Mouse (Mus musculus): ENCODE data around the gene Pla2g4a. TPM values are rescaled to one million over a fixed set of nuclear protein-coding genes. Genes with fewer than 3 reads are reported as not detected.
"Not testable (repeated sequence)": the region's sequence is repeated elsewhere in the genome, so short reads cannot be mapped to it uniquely, and the experiment has no call there.

The Pla2g4a gene
- polyA plus RNA-seq, 1 experiment from 2014 or later, result 8.7 TPM

GRCm38 (mm10) chr1:149950254-149950653 lies 10.8 kb downstream of the Pla2g4a start:
- WGBS, result 78% methylated on average over 1 of the region's 1 CpGs
- Histone ChIP-seq H3K4me3 (no peak overlapping the region), H3K9me3 (replicated peaks) (no peaks in the 10 kb centered on the region), H3K27ac (no peak overlapping the region), H3K4me1 (no peaks in the 10 kb centered on the region), H3K27me3 (ENCODE audit: low read depth, poor library complexity, severe bottlenecking) (no peaks in the 10 kb centered on the region), H3K36me3 (no peaks in the 10 kb centered on the region)
- no peak for DNase-seq (ENCODE audit: low spot score)

GRCm38 (mm10) chr1:149949334-149949733 lies 11.8 kb downstream of the Pla2g4a start:
- Histone ChIP-seq H3K27me3 (ENCODE audit: low read depth, poor library complexity, severe bottlenecking) (no peaks in the 10 kb centered on the region), H3K9me3 (replicated peaks) (no peaks in the 10 kb centered on the region), H3K36me3 (no peaks in the 10 kb centered on the region), H3K4me3 (no peak overlapping the region), H3K4me1 (no peaks in the 10 kb centered on the region), H3K27ac (no peak overlapping the region)
- no peak for DNase-seq (ENCODE audit: low spot score)
- 88% methylated on average over 1 of the region's 1 CpGs for WGBS

GRCm38 (mm10) chr1:149948066-149948825 lies 12.8 kb downstream of the Pla2g4a start:
- WGBS, result 91% methylated on average over 8 of the region's 8 CpGs
- no peak overlapping the region for H3K4me3 ChIP-seq
- no peaks in the 10 kb centered on the region for H3K27me3 ChIP-seq (ENCODE audit: low read depth, poor library complexity, severe bottlenecking)
- no peaks in the 10 kb centered on the region for H3K9me3 ChIP-seq (replicated peaks)
- H3K36me3 ChIP-seq, result no peaks in the 10 kb centered on the region
- no peaks in the 10 kb centered on the region for H3K4me1 ChIP-seq
- H3K27ac ChIP-seq, result no peak overlapping the region
- DNase-seq (ENCODE audit: low spot score), result no peak

- 68% methylated on average over 5 of the region's 5 CpGs for WGBS
- H3K4me3 ChIP-seq, result no peak overlapping the region
Observed at GRCm38 (mm10) chr1:149946993-149947392, 14.1 kb downstream of the Pla2g4a start.

GRCm38 (mm10) chr1:149946432-149946831 lies 14.7 kb downstream of the Pla2g4a start:
- H3K4me1 ChIP-seq, result no peaks in the 10 kb centered on the region
- no peaks in the 10 kb centered on the region for H3K36me3 ChIP-seq
- 84% methylated on average over 3 of the region's 3 CpGs for WGBS
- H3K27ac ChIP-seq, result no peak overlapping the region
- H3K27me3 ChIP-seq (ENCODE audit: low read depth, poor library complexity, severe bottlenecking), result no peaks in the 10 kb centered on the region
- no peak for DNase-seq (ENCODE audit: low spot score)
- H3K9me3 ChIP-seq (replicated peaks), result no peaks in the 10 kb centered on the region
- H3K4me3 ChIP-seq, result no peak overlapping the region

More at GRCm38 (mm10) chr1:149946993-149947392, 14.1 kb downstream of the Pla2g4a start:
- Histone ChIP-seq H3K27ac (no peak overlapping the region), H3K4me1 (no peaks in the 10 kb centered on the region), H3K27me3 (ENCODE audit: low read depth, poor library complexity, severe bottlenecking) (no peaks in the 10 kb centered on the region), H3K9me3 (replicated peaks) (no peaks in the 10 kb centered on the region), H3K36me3 (no peaks in the 10 kb centered on the region)
- no peak for DNase-seq (ENCODE audit: low spot score)

GRCm38 (mm10) chr1:149943611-149944010 lies 17.5 kb downstream of the Pla2g4a start:
- no peaks in the 10 kb centered on the region for H3K27me3 ChIP-seq (ENCODE audit: low read depth, poor library complexity, severe bottlenecking)
- H3K36me3 ChIP-seq, result no peaks in the 10 kb centered on the region
- no peak for DNase-seq (ENCODE audit: low spot score)
- 74% methylated on average over 2 of the region's 2 CpGs for WGBS
- no peak overlapping the region for H3K27ac ChIP-seq
- no peaks in the 10 kb centered on the region for H3K9me3 ChIP-seq (replicated peaks)
- H3K4me3 ChIP-seq, result no peak overlapping the region
- no peaks in the 10 kb centered on the region for H3K4me1 ChIP-seq

GRCm38 (mm10) chr1:149940301-149940700 lies 20.8 kb downstream of the Pla2g4a start:
- no peaks in the 10 kb centered on the region for H3K27me3 ChIP-seq (ENCODE audit: low read depth, poor library complexity, severe bottlenecking)
- WGBS, result 86% methylated on average over 1 of the region's 1 CpGs
- no peak for DNase-seq (ENCODE audit: low spot score)
- H3K27ac ChIP-seq, result no peak overlapping the region
- no peak overlapping the region for H3K4me3 ChIP-seq
- H3K36me3 ChIP-seq, result no peaks in the 10 kb centered on the region
- no peaks in the 10 kb centered on the region for H3K9me3 ChIP-seq (replicated peaks)
- H3K4me1 ChIP-seq, result no peaks in the 10 kb centered on the region

- 95% methylated on average over 9 of the region's 9 CpGs for WGBS
- Histone ChIP-seq H3K4me3 (no peak overlapping the region), H3K27ac (no peak overlapping the region), H3K27me3 (ENCODE audit: low read depth, poor library complexity, severe bottlenecking) (no peaks in the 10 kb centered on the region), H3K4me1 (no peaks in the 10 kb centered on the region), H3K36me3 (no peaks in the 10 kb centered on the region), H3K9me3 (replicated peaks) (no peaks in the 10 kb centered on the region)
- DNase-seq (ENCODE audit: low spot score), result no peak
Observed at GRCm38 (mm10) chr1:149939261-149940032, 21.6 kb downstream of the Pla2g4a start.

- no peak for DNase-seq (ENCODE audit: low spot score)
- Histone ChIP-seq H3K4me1 (no peaks in the 10 kb centered on the region), H3K36me3 (no peaks in the 10 kb centered on the region), H3K27me3 (ENCODE audit: low read depth, poor library complexity, severe bottlenecking) (no peaks in the 10 kb centered on the region), H3K4me3 (no peak overlapping the region), H3K27ac (no peak overlapping the region), H3K9me3 (replicated peaks) (no peaks in the 10 kb centered on the region)
- WGBS, result 85% methylated on average over 4 of the region's 4 CpGs
Observed at GRCm38 (mm10) chr1:149937825-149938224, 23.3 kb downstream of the Pla2g4a start.

- Histone ChIP-seq H3K27ac (no peak overlapping the region), H3K4me1 (no peaks in the 10 kb centered on the region), H3K36me3 (no peaks in the 10 kb centered on the region), H3K9me3 (replicated peaks) (no peaks in the 10 kb centered on the region), H3K4me3 (no peak overlapping the region), H3K27me3 (ENCODE audit: low read depth, poor library complexity, severe bottlenecking) (no peaks in the 10 kb centered on the region)
- 87% methylated on average over 5 of the region's 5 CpGs for WGBS
- DNase-seq (ENCODE audit: low spot score), result no peak
Observed at GRCm38 (mm10) chr1:149929140-149929539, 31.9 kb downstream of the Pla2g4a start.

GRCm38 (mm10) chr1:149923737-149924136 lies 37.4 kb downstream of the Pla2g4a start:
- DNase-seq (ENCODE audit: low spot score); H3K27ac ChIP-seq; H3K4me1 ChIP-seq; H3K9me3 ChIP-seq (replicated peaks); H3K36me3 ChIP-seq; H3K4me3 ChIP-seq; H3K27me3 ChIP-seq (ENCODE audit: low read depth, poor library complexity, severe bottlenecking): not testable (repeated sequence)
- 88% methylated on average over 1 of the region's 1 CpGs for WGBS

GRCm38 (mm10) chr1:149922219-149922618 lies 38.9 kb downstream of the Pla2g4a start:
- Histone ChIP-seq H3K4me3 (no peak overlapping the region), H3K27me3 (ENCODE audit: low read depth, poor library complexity, severe bottlenecking) (no peaks in the 10 kb centered on the region), H3K36me3 (no peaks in the 10 kb centered on the region), H3K27ac (no peak overlapping the region), H3K9me3 (replicated peaks) (no peaks in the 10 kb centered on the region), H3K4me1 (no peaks in the 10 kb centered on the region; the same call in 1 of the 2 replicates)
- DNase-seq (ENCODE audit: low spot score), result no peak
- 58% methylated on average over 1 of the region's 1 CpGs for WGBS

GRCm38 (mm10) chr1:149921325-149921724 lies 39.8 kb downstream of the Pla2g4a start:
- no peak overlapping the region for H3K4me3 ChIP-seq
- H3K4me1 ChIP-seq, result no peaks in the 10 kb centered on the region; the same call in 1 of the 2 replicates
- H3K27me3 ChIP-seq (ENCODE audit: low read depth, poor library complexity, severe bottlenecking), result no peaks in the 10 kb centered on the region
- DNase-seq (ENCODE audit: low spot score), result no peak
- no peaks in the 10 kb centered on the region for H3K9me3 ChIP-seq (replicated peaks)
- 92% methylated on average over 5 of the region's 5 CpGs for WGBS
- H3K36me3 ChIP-seq, result no peaks in the 10 kb centered on the region
- H3K27ac ChIP-seq, result no peak overlapping the region
